Mouse (Mus musculus): ENCODE data around the gene Tmem38a.

DNA sequence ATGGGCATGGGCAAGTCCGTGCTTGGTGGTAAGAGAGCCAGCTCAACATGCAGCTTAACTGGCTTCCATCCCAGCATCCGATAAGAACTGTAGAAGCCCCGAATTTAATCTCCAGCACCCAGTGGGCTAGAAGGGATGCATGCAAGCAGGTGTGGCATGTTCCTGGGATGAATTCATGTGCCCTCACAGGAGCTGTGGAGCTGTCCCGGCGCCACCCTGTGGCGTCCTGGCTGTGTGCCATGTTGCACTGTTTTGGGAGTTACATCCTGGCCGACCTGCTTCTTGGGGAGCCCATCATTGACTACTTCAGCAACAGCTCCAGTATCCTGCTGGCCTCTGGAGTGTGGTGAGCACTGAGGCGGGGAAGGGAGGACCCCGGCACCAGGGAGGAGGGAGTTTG, 7.5 kb downstream of the Tmem38a start:
- TF ChIP-seq POLR2A (IDR thresholded peaks at IDR 0.05; ENCODE audit: extremely low read depth, insufficient read depth, low read length): no peak
- no peak for TF ChIP-seq CTCF (IDR thresholded peaks at IDR 0.05; ENCODE audit: low read depth, low read length)
